Mouse (Mus musculus) spleen, embryonic (tissue): ENCODE data around the gene Vamp5.

ENCODE experiments used
- CTCF ChIA-PET: fragments of 350-600 bp; sonication (Branson Sonifier 250); formaldehyde crosslinking; loops from one replicate; lab custom pipeline; 2022; lab: Charles Lee

Vamp5 gene

DNA sequence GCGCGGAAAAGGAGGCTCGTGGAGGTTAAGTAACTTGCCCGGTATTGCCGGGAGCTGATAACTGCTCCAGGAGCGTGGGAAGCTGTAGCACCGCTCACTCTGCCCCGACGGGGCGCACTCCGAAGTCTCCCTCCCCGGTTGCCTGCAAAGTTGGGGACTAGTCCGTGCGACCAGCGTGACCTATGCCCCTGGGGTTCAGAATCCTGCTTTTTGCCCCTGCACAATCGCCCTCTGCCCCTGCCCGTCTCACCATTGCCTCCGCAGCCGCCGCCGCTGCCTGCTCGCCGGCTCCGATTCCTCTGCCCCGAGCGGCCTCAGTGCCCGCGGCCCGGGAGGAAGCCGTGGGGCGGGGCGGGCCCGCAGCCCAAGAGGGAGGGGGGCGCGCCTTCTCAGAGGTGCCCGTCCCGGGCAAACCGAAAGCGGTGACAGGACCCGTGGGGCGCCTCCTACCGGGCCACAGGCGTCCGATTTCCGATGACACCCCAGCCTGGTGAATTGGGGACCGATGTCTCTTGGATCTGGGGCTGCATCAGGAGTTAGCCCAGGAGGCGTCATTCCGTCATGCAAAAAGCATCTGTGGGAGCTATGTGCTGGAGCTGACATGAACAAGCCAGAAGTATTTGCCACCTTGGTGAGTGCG lies at the start of gene Vamp5:
Vamp5 (minus strand) TSS at position 338 of the 640 bp plus-strand sequence.
- CTCF ChIA-PET = interaction anchor here (0.6 to 1.6 kb wide), 5 partner anchors 9 to 23 kb away, joined by 3 to 5 read pairs (median 5); partner anchors contain the start of gene Vamp8

DNA sequence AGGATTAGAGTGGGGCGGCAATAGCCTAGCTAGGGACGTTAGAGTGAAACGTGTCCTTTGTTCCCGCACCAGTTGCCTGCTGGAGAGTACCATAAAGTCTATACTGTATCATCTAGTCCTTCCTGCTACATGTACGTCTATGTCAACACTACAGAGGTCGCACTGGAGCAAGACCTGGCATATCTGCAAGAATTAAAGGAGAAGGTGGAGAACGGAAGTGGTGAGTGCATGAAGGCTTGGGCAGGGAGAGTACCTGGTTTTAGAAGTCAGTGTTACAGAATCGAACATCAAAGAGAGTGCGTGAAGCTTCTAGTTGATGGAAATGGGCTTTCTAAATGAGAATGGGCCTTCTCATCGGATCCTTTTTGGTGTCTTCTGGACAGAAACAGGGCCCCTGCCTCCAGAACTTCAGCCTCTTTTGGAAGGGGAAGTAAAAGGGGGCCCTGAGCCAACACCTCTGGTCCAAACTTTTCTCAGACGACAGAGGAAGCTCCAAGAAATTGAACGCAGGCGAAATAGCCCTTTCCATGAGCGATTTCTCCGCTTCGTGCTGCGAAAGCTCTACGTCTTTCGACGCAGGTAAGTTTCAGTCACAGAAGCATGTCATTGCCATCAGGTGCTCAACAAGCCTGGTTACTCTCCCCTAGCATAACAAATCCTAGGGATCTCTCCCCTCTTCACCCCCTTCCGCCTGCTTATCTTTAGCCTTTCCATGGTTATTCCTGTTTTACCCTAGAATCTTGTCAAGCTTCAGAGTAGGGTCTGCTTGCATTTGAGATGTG lies 49.0 kb upstream of the Vamp5 start:
- CTCF ChIA-PET = interaction anchor here (1.8 kb wide), 1 partner anchor 105 kb away, joined by 7 read pairs; no protein-coding TSS in a partner anchor

GRCm38 (mm10) chr6:72428036-72428435 lies 47.8 kb upstream of the Vamp5 start:
- CTCF ChIA-PET = interaction anchor here (0.9 to 1.5 kb wide), 5 partner anchors 93 to 139 kb away, joined by 4 to 6 read pairs (median 5); no protein-coding TSS in a partner anchor

GRCm38 (mm10) chr6:72425646-72426045 lies 45.4 kb upstream of the Vamp5 start:
- CTCF ChIA-PET = no interaction called here

- CTCF ChIA-PET = no interaction called here
These were observed 40.6 kb upstream of the Vamp5 start for GRCm38 (mm10) chr6:72420901-72421300.

DNA sequence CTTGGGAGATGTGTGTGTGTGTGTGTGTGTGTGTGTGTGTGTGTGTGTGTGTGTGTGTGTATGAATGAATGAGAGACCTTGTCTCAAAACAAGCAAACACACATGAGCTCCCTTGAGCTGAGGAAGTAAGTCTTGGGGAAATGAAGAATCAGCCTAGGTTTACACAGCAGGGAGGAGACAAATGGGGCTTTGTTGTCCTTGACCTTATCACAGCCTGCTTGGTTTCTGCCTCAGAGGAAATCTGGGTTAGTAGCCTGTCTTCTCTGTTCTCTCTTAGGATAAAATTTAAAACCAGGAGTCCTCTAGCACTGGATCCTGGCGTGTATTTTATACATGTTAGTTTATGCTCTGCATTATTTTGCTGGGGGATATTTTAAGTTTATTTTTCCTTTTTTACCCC lies 39.5 kb upstream of the Vamp5 start:
- CTCF ChIA-PET = no interaction called here

GRCm38 (mm10) chr6:72418279-72418678 lies 38.0 kb upstream of the Vamp5 start:
- CTCF ChIA-PET = interaction anchor here (1.3 kb wide), 1 partner anchor 116 kb away, joined by 3 read pairs; no protein-coding TSS in a partner anchor

DNA sequence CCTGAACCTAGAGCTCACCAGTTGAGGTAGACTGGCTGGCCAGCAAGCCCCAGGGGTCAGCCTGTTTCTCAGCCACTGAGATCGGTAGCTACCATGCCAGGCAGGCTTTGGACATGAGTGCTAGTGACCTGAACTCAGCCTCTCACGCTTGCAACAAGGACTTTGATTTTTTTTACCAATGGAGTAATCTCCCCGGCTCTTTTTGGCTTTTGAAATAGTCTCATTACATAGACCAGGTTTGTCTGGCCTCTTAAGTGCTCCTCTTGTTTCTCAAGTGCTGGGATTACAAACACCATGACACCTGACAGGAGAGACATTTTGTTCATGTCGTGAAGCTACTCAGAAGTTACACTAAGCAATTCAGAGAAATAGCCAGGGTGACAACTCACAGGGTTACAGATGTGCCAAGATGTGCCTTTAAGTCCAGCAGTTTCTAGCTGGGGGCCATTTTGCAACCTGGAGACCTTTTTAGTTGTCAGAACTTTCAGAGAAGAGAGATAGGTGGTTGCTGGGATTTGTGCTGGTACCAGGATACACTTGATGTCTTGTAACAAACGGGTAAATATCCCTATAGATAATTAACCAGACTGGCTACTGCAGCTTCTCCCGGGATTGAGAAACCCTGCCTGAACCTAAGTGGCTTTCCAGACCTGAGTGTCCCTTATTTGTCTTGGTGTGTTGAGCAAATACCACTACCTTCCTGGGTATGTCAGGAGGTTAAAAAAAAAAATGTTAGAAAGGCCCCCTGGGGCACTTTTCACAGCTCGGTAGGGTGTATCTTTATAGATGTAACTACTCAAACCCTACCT lies 35.9 kb upstream of the Vamp5 start:
- CTCF ChIA-PET = interaction anchor here (0.6 to 0.7 kb wide), 2 partner anchors 47 to 117 kb away, joined by 4 to 9 read pairs; no protein-coding TSS in a partner anchor

DNA sequence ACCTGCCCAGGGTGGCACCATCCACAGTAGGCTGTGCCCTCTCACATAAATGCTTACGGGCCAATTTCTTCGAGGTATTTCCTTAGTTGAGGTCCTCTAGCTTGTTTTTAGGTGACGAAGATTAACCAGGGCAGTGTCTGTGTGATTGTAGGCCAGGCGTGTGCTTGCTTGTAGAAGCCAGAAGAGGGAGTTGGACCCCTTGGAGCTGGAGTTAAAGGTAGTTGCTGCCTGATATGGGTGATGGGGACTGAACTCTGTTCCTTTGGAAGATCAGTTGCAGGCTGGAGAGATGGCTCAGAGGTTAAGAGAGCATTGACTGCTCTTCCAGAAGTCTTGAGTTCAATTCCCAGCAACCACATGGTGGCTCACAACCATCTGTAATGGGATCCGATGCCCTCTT lies 34.9 kb upstream of the Vamp5 start:
- CTCF ChIA-PET = no interaction called here

- CTCF ChIA-PET = no interaction called here
These were observed 33.9 kb upstream of the Vamp5 start, which contains the start of gene Ggcx for GRCm38 (mm10) chr6:72414076-72414756. Gene Ggcx, plus strand, starts transcription at chr6:72414308.

GRCm38 (mm10) chr6:72410518-72410917 lies 30.2 kb upstream of the Vamp5 start:
- CTCF ChIA-PET = interaction anchor here (0.6 kb wide), 1 partner anchor 20 kb away, joined by 4 read pairs; the partner anchor contains the start of gene Vamp8

DNA sequence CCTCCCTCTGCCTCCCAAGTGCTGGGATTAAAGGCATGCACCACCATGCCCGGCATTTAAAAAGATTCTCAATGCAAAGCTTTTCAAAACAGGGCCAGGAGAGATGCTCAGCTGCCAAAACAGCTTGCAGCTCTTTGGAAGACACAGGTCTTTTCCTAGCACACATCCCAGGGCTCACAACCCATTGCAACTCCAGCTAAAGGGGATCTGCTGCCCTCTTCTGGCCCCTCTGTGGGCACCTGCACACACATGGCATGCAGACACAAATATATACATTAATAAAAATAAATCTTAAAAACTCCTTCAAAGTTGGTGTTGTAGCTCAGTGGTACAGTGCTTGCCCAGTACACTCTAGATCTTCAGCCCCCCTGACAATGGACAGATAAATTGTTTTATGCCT lies 29.7 kb upstream of the Vamp5 start:
- CTCF ChIA-PET = no interaction called here

DNA sequence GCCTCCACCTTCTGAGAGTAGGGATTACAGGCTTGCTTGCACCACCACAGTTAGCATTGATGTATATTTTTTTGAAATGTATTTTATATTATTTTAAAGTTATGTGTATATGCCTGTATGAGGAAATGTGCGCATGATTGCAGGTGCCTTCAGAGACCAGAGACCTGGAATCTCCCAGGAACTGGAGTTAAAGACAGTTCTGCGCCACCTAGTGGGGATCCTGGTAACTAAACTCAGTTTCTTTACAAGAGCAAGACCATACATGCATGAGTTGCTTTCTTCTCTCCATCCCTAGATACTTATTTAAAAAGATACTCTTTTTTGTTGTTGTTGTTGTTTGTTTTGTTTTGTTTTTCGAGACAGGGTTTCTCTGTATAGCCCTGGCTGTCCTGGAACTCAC lies 29.3 kb upstream of the Vamp5 start:
- CTCF ChIA-PET = no interaction called here

DNA sequence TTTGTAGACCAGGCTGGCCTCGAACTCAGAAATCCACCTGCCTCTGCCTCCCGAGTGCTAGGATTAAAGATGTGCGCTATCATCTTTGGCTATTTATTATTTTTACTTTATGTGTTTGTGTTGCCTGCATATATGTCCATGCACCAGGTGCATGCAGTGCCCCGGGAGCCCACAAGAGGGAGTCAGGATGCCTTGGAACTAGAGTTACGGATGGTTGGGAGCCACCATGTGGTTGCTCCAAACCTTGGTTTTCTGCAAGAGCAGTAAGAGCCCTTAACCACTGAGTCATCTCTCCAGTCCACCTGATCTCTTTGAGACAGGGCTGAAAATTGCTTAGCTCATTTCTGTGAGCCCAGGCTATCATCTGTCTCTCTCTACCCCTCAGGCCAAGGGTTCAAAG lies 26.9 kb upstream of the Vamp5 start:
- CTCF ChIA-PET = interaction anchor here (0.6 kb wide), 2 partner anchors 43 to 68 kb away, joined by 3 to 4 read pairs; no protein-coding TSS in a partner anchor

DNA sequence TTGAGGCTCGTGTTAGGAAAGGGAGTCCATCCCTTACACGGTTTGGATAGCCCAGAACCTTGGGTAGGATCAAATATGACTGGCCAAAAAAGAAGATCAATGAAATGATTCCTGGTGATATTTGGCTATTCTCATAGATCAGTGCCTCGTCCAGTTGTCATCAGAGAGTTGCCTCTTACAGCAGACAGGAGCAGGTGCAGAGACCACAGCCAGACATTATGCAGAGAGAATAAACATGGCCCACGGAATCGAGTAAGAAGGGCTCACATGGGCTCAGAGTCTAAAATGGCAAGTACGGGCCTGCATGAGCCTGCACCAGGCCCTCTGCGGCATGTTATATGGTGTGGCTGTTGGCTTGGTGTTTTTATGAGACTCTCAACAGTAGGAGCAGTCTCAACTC lies 25.1 kb upstream of the Vamp5 start:
- CTCF ChIA-PET = no interaction called here

DNA sequence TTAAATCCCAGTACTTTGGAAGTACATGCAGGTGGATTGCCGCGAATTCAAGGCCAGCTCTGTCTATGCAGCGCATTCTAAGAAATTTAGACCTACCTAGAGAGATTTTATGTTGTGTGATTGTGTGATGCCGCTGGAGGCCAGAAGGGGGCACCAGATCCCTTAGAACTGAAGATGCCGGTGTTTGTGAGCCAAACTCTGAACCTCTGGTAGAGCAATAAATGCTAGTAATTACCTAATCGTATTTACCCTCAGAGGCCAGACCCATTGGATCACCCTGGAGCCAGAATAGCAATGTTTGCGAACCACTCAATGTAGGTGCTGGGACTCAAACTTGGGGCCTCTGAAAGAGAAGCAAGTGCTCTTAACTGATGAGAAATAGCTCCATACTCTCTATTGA lies 21.6 kb upstream of the Vamp5 start:
- CTCF ChIA-PET = interaction anchor here (0.7 to 1.3 kb wide), 2 partner anchors 109 to 149 kb away, joined by 3 to 5 read pairs; no protein-coding TSS in a partner anchor

DNA sequence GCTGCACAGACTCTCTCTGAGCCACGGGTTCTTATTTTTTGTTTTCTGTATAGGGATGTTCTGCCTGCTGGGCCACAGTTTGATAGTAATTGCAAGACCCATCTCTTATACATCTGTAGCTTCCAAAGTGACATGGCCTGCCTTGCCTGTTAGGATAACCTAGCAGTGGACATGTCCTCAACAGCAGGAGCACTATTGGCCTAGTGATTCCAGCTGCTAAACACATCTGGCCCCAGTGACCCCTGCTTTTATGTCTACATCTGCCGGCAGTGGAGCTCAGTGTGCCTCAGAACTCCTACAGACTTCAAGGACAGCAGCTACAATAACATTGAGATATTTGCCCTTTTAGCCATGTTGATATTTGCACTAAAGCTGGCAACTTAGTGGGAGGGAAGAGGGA lies 19.7 kb upstream of the Vamp5 start:
- CTCF ChIA-PET = no interaction called here

- CTCF ChIA-PET = no interaction called here
These were observed 16.6 kb upstream of the Vamp5 start for GRCm38 (mm10) chr6:72396837-72397251.

DNA sequence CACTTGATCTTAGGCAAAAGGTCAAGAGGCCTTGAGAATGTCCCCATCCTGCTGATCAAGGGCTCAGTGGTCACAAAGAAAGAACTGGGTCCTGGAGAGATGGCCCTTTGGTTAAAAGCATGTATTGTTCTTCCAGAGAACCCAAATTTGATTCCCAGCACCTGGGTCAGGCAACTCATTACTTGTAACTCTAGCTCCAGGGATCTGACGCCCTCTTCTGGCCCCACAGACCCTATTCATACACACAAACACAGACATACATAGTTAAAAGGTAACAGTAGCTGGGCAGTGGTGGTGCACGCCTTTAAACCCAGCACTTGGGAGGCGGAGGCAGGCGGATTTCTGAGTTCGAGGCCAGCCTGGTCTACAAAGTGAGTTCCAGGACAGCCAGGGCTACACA lies 12.1 kb upstream of the Vamp5 start:
- CTCF ChIA-PET = no interaction called here

DNA sequence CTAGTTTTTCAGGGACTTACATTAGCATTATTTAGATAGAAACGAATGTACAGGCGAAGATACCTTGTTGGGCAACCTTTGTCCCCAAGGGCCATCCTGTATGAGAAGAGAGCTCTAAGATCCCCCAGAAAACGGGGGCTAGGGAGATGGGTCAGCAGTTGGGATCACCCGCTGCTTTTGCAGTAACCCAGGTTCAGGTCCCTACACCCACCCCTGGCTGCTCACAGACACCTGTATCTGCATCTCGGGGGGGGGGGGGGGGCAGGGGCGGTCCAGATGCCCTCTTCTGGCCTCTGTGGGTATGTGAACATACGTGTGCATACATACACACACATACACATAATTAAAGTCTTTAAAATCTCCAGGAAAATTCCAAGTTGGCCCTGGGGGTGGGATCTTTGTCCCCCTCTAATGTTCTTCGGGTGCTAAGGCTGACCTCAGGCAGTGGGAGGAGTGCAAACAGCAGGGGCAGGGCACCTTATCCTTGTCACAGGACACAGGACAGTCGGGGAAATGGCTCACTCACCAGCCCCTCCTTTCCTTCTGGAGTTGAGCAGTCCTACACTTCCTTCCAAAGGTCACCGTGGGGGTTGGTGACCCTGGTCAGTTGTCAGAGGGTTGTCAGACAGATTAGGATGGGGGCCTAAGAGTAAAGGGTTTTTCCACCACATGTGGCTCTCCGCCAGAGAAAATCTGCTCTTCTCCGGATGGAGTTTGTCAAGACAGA lies 10.7 kb upstream of the Vamp5 start:
- CTCF ChIA-PET = interaction anchor here (0.5 to 2.0 kb wide), 5 partner anchors 10 to 26 kb away, joined by 4 to 9 read pairs (median 5); partner anchors contain the start of gene Vamp5
